Mouse (Mus musculus) heart, embryonic 11.5 days (tissue): Measurements from ENCODE around the gene Clta. TPM values are rescaled to one million over a fixed set of nuclear protein-coding genes. Genes with fewer than 3 reads are reported as not detected.
A peak's percentile ranks its signal among the peaks of the same experiment; 100 is the strongest.
"Not testable (repeated sequence)": the region's sequence is repeated elsewhere in the genome, so short reads cannot be mapped to it uniquely, and the experiment has no call there.

Experiments
- ATAC-seq: fragments of 200-750 bp; cut with Nextera tagmentation; replicated peaks from 2 replicates; pipeline ENCODE4 v1.8.0; 2017; ENCODE audit warnings: moderate library complexity; ENCODE audit not compliant: insufficient number of reproducible peaks, low FRiP score, low TSS enrichment
- H3K27ac ChIP-seq: fragments of 300-500 bp; sonication (generic); 2 replicates; pipeline ENCODE4 v1.5.1; 2014; ENCODE audit warnings: mild to moderate bottlenecking, low read depth, low read length
- H3K27me3 ChIP-seq: fragments of 300-500 bp; sonication (generic); 2 replicates; pipeline ENCODE4 v1.6.1; 2014; ENCODE audit warnings: mild to moderate bottlenecking, low read length, mixed read lengths; ENCODE audit not compliant: control insufficient read depth, insufficient read depth
- H3K36me3 ChIP-seq: fragments of 300-500 bp; sonication (generic); 2 replicates; pipeline ENCODE4 v1.6.1; 2014; ENCODE audit warnings: mild to moderate bottlenecking, low read length, moderate library complexity, mixed read lengths; ENCODE audit not compliant: control insufficient read depth, insufficient read depth
- H3K4me1 ChIP-seq: fragments of 300-500 bp; sonication (generic); 2 replicates; pipeline ENCODE4 v1.6.1; 2014; ENCODE audit warnings: low read length; ENCODE audit not compliant: control insufficient read depth, insufficient read depth
- H3K4me2 ChIP-seq: fragments of 300-500 bp; sonication (generic); 2 replicates; pipeline ENCODE4 v1.6.1; 2014; ENCODE audit warnings: mild to moderate bottlenecking, moderate library complexity
- H3K4me3 ChIP-seq: fragments of 300-500 bp; sonication (generic); 2 replicates; pipeline ENCODE4 v1.5.1; 2014; ENCODE audit warnings: low read depth, low read length
- H3K9ac ChIP-seq: fragments of 300-500 bp; sonication (generic); 2 replicates; pipeline ENCODE4 v1.6.1; 2014; ENCODE audit warnings: mild to moderate bottlenecking, low read depth, low read length, moderate library complexity
- H3K9me3 ChIP-seq: fragments of 300-500 bp; sonication (generic); replicated peaks from 2 replicates; pipeline ENCODE4 v1.6.1; 2016; ENCODE audit warnings: low read length; ENCODE audit not compliant: control insufficient read depth
- WGBS: fragments of 180-500 bp; shearing (Covaris S2); extraction: QIAGEN DNeasy Blood & Tissue Kit; methylation state at CpG from one replicate; pipeline ENCODE4 v1.1.7; 2014; ENCODE audit not compliant: insufficient replicate concordance; 5-methylcytosine and 5-hydroxymethylcytosine counted together
- polyA plus RNA-seq: library from polyadenylated mRNA; unstranded; fragments of >200 nt; fragmentation: Nextera tagmentation; extraction: Ambion mirVana; gene quantifications from 2 replicates; pipeline ENCODE4 v1.2.1, GENCODE M21; 2014

Gene Clta
- polyA plus RNA-seq, 1 experiment from 2014 or later, result 157 TPM

GRCm38 (mm10) chr4:44024241-44024640 lies 20.0 kb downstream of the Clta start:
- 98% methylated on average over 6 of the region's 6 CpGs for WGBS
- H3K4me2 ChIP-seq, result no peak overlapping the region
- no peak overlapping the region for H3K4me3 ChIP-seq
- H3K9me3 ChIP-seq, result no peaks in the 10 kb centered on the region
- H3K36me3 ChIP-seq, result peaks cover 39% of the 10 kb centered on the region
- H3K27me3 ChIP-seq, result no peaks in the 10 kb centered on the region
- no peak overlapping the region for H3K9ac ChIP-seq
- H3K27ac ChIP-seq, result no peak overlapping the region
- H3K4me1 ChIP-seq, result peaks cover 15% of the 10 kb centered on the region
- no peak for ATAC-seq

- Histone ChIP-seq H3K4me3 (no peak overlapping the region), H3K27me3 (no peaks in the 10 kb centered on the region), H3K9ac (no peak overlapping the region), H3K4me2 (no peak overlapping the region), H3K9me3 (no peaks in the 10 kb centered on the region), H3K4me1 (peaks cover 28% of the 10 kb centered on the region), H3K27ac (no peak overlapping the region), H3K36me3 (peaks cover 31% of the 10 kb centered on the region)
- no peak for ATAC-seq
- 93% methylated on average over 6 of the region's 6 CpGs for WGBS
Measured at GRCm38 (mm10) chr4:44025570-44025969, 21.3 kb downstream of the Clta start.

- no peak for ATAC-seq
- peaks cover 29% of the 10 kb centered on the region for H3K4me1 ChIP-seq
- 47% methylated on average over 16 of the region's 16 CpGs for WGBS
- H3K9me3 ChIP-seq, result no peaks in the 10 kb centered on the region
- peaks cover 40% of the 10 kb centered on the region for H3K36me3 ChIP-seq
- no peak overlapping the region for H3K4me3 ChIP-seq
- peak overlapping the region; percentile 92 for H3K27ac ChIP-seq
- peak overlapping the region; percentile 44; the same call in 1 of the 2 replicates for H3K9ac ChIP-seq
- H3K27me3 ChIP-seq, result no peaks in the 10 kb centered on the region
- peak overlapping the region; percentile 37 for H3K4me2 ChIP-seq
Measured at GRCm38 (mm10) chr4:44028303-44029135, 24.3 kb downstream of the Clta start.

- no peak overlapping the region for H3K9ac ChIP-seq
- H3K27ac ChIP-seq, result peak overlapping the region; percentile 92
- H3K4me2 ChIP-seq, result no peak overlapping the region
- 78% methylated on average over 15 of the region's 15 CpGs for WGBS
- H3K36me3 ChIP-seq, result peaks cover 33% of the 10 kb centered on the region
- ATAC-seq, result no peak; the same call in 1 of the 2 replicates
- H3K4me1 ChIP-seq, result peaks cover 29% of the 10 kb centered on the region
- H3K27me3 ChIP-seq, result no peaks in the 10 kb centered on the region
- H3K4me3 ChIP-seq, result no peak overlapping the region
- H3K9me3 ChIP-seq, result no peaks in the 10 kb centered on the region
Measured at GRCm38 (mm10) chr4:44029661-44030066, 25.4 kb downstream of the Clta start.

GRCm38 (mm10) chr4:44031521-44031920 lies 27.3 kb downstream of the Clta start:
- no peaks in the 10 kb centered on the region for H3K27me3 ChIP-seq
- 89% methylated on average over 5 of the region's 5 CpGs for WGBS
- H3K9me3 ChIP-seq, result no peaks in the 10 kb centered on the region
- H3K36me3 ChIP-seq, result peaks cover 23% of the 10 kb centered on the region; the same call in 1 of the 2 replicates
- H3K4me3 ChIP-seq, result no peak overlapping the region
- H3K9ac ChIP-seq, result no peak overlapping the region
- H3K27ac ChIP-seq, result no peak overlapping the region
- no peak for ATAC-seq
- H3K4me1 ChIP-seq, result peaks cover 31% of the 10 kb centered on the region
- H3K4me2 ChIP-seq, result no peak overlapping the region

- H3K4me1 ChIP-seq, result peaks cover 2% of the 10 kb centered on the region; the same call in 1 of the 2 replicates
- H3K4me2 ChIP-seq, result no peak overlapping the region
- H3K36me3 ChIP-seq, result peaks cover 21% of the 10 kb centered on the region
- no peaks in the 10 kb centered on the region for H3K9me3 ChIP-seq
- no peak for ATAC-seq
- 70% methylated on average over 5 of the region's 5 CpGs for whole genome bisulfite sequencing
- H3K9ac ChIP-seq, result no peak overlapping the region
- H3K27me3 ChIP-seq, result no peaks in the 10 kb centered on the region
- H3K4me3 ChIP-seq, result no peak overlapping the region
- no peak overlapping the region for H3K27ac ChIP-seq
Measured at GRCm38 (mm10) chr4:44036455-44036854, 32.2 kb downstream of the Clta start.

- no peak overlapping the region for H3K27ac ChIP-seq
- ATAC-seq, result no peak
- H3K9me3 ChIP-seq, result no peaks in the 10 kb centered on the region
- no peak overlapping the region for H3K4me3 ChIP-seq
- no peaks in the 10 kb centered on the region for H3K4me1 ChIP-seq
- no peak overlapping the region for H3K4me2 ChIP-seq
- H3K36me3 ChIP-seq, result peaks cover 18% of the 10 kb centered on the region
- no peaks in the 10 kb centered on the region for H3K27me3 ChIP-seq
- WGBS, result 91% methylated on average over 4 of the region's 4 CpGs
- H3K9ac ChIP-seq, result no peak overlapping the region
Measured at GRCm38 (mm10) chr4:44040802-44041201, 36.5 kb downstream of the Clta start.

- no peak overlapping the region for H3K27ac ChIP-seq
- 91% methylated on average over 5 of the region's 5 CpGs for WGBS
- H3K36me3 ChIP-seq, result peaks cover 18% of the 10 kb centered on the region
- no peak for ATAC-seq
- H3K27me3 ChIP-seq, result no peaks in the 10 kb centered on the region
- H3K4me1 ChIP-seq, result no peaks in the 10 kb centered on the region
- no peak overlapping the region for H3K4me2 ChIP-seq
- H3K4me3 ChIP-seq, result no peak overlapping the region
- no peak overlapping the region for H3K9ac ChIP-seq
- no peaks in the 10 kb centered on the region for H3K9me3 ChIP-seq
Measured at GRCm38 (mm10) chr4:44042429-44042828, 38.2 kb downstream of the Clta start.

GRCm38 (mm10) chr4:44043182-44043581 lies 38.9 kb downstream of the Clta start:
- H3K4me3 ChIP-seq, ATAC-seq, H3K27ac ChIP-seq, H3K9ac ChIP-seq, H3K4me1 ChIP-seq, H3K4me2 ChIP-seq, H3K9me3 ChIP-seq, H3K27me3 ChIP-seq: not testable (repeated sequence)
- WGBS, result 88% methylated on average over 4 of the region's 4 CpGs
- peaks cover 18% of the 10 kb centered on the region for H3K36me3 ChIP-seq
